Mouse (Mus musculus) kidney, postnatal 25 days (tissue): ENCODE data around the gene Slfn14.
"Not testable (repeated sequence)": the region's sequence is repeated elsewhere in the genome, so short reads cannot be mapped to it uniquely, and the experiment has no call there.

Source experiments
- DNase-seq, 2 experiments: peaks; one replicate each; pipeline ENCODE4 v3.0.0; 2021; ENCODE audit warnings: mixed read lengths in 2 of 2

The Slfn14 gene

DNA sequence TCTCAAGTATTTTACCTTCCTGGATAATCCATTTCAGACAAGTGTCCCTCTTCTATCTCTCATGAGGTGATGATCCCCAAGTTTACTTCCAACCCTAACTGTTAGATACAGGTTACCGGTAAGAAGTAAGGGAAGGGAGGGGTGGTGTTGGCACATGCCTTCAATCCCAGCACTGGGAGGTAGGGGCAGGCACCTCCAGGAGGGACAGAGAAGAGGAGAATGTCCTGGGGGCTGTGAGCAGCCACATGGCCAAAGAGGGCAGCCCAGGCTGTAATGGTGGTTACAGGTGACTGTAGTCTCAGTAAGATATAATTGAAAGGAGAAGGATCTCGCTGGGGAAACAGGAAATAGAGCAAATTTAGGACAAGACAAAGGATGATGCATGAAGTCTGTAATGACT lies 4.4 kb downstream of the Slfn14 start:
- no peak for DNase-seq

DNA sequence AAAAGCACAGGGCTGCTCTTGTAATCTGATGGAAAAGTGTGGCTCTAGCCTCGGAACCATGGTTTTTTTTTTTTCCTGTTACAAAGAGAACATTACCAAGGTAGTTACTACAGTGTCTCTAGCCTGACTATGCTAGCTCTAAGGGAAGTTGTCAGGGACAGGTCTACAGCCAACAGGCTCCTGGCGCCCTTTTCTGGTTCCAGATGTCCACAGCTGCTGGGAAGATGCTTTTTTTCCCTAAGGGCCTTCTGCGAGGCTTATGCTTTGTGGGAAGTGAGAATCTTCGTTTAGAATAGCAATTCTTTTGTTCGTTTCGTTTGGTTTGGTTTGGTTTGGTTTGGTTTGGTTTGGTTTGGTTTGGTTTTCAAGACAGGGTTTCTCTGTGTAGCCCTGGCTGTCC lies 6.8 kb downstream of the Slfn14 start:
- no peak for DNase-seq

DNA sequence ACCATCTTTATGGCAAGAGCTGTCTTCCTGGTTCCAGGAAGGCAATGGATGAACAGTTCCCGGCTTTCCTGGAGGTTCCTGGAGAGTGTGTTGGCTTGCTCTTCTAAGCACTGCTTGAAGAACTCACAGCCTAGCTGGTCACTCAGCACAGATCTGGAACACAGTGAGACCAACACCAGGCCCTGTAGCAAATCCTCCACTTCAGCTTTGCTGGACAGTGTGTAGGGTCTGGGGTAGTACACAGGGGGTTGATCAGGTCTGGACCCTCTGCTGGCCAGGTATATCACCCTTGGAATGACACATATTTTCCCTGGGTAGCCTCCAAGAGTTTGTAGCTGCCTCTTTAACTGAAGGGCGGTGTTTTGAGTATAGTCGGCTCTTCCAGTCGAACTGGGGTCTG lies 7.5 kb downstream of the Slfn14 start:
- DNase-seq, result no peak

DNA sequence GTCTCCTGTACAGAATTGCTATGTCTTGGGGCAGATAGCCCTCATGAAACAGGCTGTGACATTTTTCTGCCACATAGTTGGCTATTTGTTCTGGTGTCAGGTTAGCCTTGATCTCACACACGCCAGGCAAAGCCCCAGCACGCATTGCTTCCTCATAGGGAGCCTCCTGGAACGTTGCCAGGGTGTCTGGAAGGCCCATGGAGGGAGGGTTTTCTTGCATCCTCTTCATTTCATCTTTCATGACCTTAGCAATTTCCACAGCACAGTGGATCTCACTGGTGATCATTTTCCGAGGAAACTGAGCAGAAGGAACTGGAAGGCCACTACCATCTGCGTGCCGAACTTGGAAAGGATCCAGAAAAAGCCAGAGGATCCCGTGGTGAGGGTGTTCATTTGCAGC lies 10.3 kb downstream of the Slfn14 start:
- no peak for DNase-seq

DNA sequence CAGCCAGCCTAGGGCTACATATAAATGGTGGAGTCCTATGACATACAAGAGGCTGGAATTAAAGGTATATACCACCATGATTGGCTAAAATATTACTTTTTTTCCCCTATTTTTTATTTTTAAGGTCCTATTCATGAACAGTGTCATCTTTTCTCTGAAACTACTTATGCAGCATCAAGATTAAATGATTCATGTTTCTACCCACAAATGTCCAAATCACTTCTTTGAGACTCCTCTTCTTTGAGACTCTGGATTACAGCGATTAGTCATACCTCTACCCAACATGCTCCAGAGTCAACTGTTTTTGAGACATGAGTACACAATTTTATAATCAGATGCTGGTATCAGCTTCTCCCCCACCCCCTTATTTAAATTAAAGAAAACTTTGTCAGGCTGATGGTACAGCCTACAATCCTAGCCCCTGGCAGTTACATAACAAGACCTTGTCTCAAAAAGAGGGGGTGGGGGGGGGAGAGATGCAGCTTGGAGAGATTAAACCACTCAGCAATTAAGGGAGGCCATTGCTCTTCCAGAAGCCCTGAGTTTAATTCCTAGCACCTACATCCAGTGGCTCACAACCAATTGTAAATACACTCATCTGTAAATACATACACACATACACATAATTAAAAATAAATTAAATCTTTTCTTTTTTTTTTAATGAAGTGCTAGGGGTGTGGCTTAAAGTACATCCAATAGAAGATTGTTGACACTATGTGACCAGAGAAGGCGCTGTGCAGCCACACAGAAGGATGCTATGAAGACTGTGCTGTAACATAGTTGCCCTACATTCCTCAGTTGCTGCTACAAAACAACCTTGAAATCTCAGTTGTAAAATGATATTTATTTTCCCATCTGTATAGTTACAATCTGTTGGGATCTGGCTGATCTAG lies 14.3 kb downstream of the Slfn14 start:
- peak in 1 of 2 experiments; percentile 38 for DNase-seq

- DNase-seq, result peak; percentile 86 to 89
These were observed 15.2 kb downstream of the Slfn14 start for GRCm38 (mm10) chr11:83271151-83271950.

DNA sequence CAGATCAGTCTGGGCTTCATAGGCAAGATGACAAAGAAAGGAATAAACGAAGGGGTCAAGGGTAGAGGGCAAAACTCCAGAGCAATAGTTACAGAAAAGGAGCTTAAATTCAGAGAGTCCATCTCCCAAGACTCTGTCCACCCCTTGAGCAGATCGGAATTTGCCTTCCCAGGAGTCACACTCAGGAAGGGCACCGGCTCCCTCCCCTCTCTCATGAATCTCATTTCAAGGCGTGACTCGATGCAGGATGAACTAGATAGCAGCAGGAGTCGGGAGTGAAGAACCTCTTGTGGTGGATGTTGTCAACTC lies 15.7 kb downstream of the Slfn14 start:
- no peak for DNase-seq

DNA sequence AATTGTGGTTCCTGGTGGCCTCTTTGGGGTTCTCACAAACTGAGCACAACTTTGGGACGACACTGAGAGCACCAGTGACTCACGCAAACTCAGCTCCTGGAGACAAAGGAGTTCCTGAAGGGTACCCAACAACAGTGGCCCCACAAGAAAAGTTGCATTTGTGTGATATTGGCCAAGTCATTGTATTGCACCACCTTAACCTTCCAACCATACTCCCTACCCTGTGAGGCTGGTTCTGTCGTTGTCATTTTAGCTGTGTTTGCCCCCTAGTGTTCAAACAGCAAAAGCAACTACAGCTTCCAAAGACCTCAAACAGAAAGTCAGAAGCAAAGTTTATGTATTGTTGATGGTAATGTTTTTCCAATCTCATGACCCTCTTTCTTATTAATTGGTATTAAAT lies 23.4 kb downstream of the Slfn14 start:
- DNase-seq, result no peak

GRCm38 (mm10) chr11:83262673-83263072 lies 23.9 kb downstream of the Slfn14 start:
- no peak for DNase-seq

DNA sequence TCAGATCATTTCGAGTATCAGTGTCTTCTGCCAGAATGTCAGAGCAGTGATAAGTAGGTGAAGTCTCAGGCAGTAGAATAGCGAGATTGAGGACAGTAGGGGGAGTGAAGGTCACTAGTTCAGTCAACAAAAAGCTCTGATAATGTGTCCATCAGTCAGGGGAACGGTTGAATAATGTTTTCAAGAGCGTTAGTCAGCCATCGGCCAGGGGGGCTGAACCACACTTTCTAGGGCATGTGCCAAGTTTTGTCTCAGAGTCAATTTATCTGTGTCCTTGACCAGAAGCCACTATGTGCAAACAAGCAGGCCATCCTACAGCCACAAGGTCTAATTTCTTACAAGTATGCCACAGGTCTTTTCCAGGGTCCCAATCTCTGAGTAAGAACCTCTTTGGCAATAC lies 29.3 kb downstream of the Slfn14 start:
- not testable (repeated sequence) for DNase-seq

DNA sequence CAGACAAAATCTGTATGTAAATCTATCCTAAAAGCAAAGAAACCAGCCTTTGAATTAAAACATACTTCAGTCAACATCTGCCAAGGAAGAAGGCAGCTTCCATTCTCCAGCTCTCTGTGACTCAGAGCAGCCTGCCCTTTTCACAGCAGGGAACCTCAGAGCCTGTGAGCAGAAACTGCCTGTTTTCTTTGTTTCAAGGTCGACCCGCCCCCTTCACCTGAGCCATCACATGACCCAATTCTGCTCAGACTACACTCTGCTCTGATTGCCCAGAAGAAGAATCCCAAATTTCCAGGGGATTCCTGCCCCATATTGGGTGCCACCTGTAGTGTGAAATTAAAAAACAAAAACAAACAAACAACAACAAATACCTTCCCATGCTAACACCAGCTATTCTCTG lies 46.7 kb downstream of the Slfn14 start:
- no peak for DNase-seq

GRCm38 (mm10) chr11:83238389-83238788 lies 48.1 kb downstream of the Slfn14 start:
- no peak for DNase-seq

DNA sequence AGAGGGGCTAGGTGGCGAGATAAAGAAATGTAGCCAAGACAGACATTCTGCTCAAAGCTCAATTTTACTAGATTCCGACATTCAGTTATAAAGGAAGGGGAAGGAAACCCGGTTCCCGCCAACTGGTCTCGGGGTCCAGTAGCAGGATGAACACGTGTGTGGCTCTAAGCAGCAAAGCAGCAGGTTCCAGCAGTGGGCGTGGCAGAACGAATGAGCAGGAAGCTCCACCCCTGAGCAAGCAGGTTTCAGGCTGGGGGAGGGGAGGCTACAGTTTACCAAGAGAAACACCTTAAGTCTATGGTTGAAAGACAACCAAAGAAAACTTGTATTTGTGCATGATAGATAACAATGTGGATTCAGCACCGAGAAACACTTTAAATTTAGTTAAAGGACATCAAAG lies 49.1 kb downstream of the Slfn14 start:
- not testable (repeated sequence) for DNase-seq

DNA sequence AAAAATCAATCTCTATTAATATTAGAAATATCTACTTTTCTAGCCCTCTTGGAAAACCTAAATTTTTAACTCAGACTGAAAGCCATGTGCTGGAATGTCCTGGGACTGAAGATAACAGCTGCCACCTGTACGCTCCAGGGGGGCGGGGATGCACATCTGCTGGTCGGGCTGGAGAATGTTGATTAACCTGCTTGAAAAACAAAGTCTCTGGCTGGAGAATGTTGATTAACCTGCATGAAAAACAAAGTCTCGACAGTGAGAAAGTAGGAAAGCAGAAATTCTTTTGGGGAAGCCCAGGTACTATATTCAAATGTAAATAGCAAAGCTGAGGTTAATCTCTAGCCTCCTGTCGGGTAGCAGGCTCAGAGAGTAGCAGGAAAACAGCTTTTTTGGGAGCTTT lies 52.9 kb downstream of the Slfn14 start:
- not testable (repeated sequence) for DNase-seq

GRCm38 (mm10) chr11:83230966-83231365 lies 55.6 kb downstream of the Slfn14 start:
- peak in 1 of 2 experiments; percentile 16 for DNase-seq

- DNase-seq, result no peak
These were observed 58.4 kb downstream of the Slfn14 start for GRCm38 (mm10) chr11:83227926-83228723.

DNA sequence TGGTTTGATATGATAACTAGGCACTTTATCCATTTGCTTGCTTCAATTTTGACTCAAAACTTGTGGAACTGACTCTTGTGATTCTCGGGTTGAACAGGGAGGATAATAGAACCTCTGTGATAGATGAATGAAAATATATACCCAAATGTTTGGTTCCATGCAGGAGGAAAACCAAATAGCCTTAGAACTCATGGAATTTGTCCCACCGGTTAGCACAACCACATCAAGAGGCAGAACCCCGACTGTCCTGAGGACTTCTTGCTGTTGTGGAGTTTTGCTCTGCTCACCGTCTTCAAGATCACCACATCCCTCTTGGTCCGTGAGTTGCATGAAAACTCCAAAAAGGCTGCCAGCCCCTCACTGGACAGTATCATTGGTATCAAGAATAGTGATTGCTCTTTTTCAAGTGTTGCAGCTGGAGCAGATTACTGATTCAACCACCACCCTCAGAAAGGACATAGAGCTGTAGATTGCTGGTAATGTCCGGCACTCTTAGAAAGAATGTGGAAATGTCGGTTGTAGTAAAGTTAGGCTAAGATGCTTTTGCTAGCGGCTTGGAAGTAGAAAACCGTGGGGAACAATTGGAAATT lies 61.1 kb downstream of the Slfn14 start:
- DNase-seq, result no peak
